Mouse (Mus musculus): ENCODE measurements around the gene Galnt6.

Galnt6 gene

GRCm38 (mm10) chr15:100660306-100660705 is 68.9 kb downstream of the Galnt6 start:
- in situ Hi-C loops (cut with MboI, MseI), result no loop called here

- in situ Hi-C loops (cut with MboI, MseI), result no loop called here
These were observed 74.0 kb downstream of the Galnt6 start for GRCm38 (mm10) chr15:100655201-100655600.

- in situ Hi-C loops (cut with MboI, MseI), result no loop called here
These were observed 74.9 kb downstream of the Galnt6 start for GRCm38 (mm10) chr15:100654271-100654670.

- in situ Hi-C loops (cut with MboI, MseI), result no loop called here
These were observed 77.6 kb downstream of the Galnt6 start for GRCm38 (mm10) chr15:100651610-100652009.

GRCm38 (mm10) chr15:100650111-100650510 is 79.1 kb downstream of the Galnt6 start:
- in situ Hi-C loops (cut with MboI, MseI), result no loop called here

GRCm38 (mm10) chr15:100646161-100646560 is 83.0 kb downstream of the Galnt6 start:
- in situ Hi-C loops (cut with MboI, MseI), result no loop called here

GRCm38 (mm10) chr15:100642451-100642850 is 86.7 kb downstream of the Galnt6 start:
- in situ Hi-C loops (cut with MboI, MseI), result loop anchor here (5.0 kb wide), 1 partner anchor 85 kb away; no protein-coding TSS in a partner anchor

Measured in T-helper 1 cell (primary cell).